16 mouse cellular contexts compared by ENCODE assay signal in genomic region chr12:107560100-107560499, GRCm38 (mm10).
"Had no signal": no experiment of that assay in that cellular context is flagged by ENCODE, and none has a peak within 500 bp of the region (broad histone marks: within the 10 kb centered on the region; RNA-seq: fewer than 3 reads in every experiment).

No protein-coding gene starts in this region.

- H3K9ac ChIP-seq: liver, embryonic 13.5 days; neural tube, embryonic 12.5 days; neural tube, embryonic 15.5 days had no signal

- H3K4me3 ChIP-seq: liver, embryonic 13.5 days; neural tube, embryonic 12.5 days; neural tube, embryonic 15.5 days had no signal

- H3K36me3 ChIP-seq: liver, embryonic 13.5 days; neural tube, embryonic 12.5 days; neural tube, embryonic 15.5 days had no signal

- H3K9me3 ChIP-seq: neural tube, embryonic 12.5 days; neural tube, embryonic 15.5 days had no signal

- H3K4me1 ChIP-seq: liver, embryonic 13.5 days; neural tube, embryonic 12.5 days; neural tube, embryonic 15.5 days had no signal

- H3K27me3 ChIP-seq: liver, embryonic 13.5 days; neural tube, embryonic 12.5 days; neural tube, embryonic 15.5 days had no signal

- H3K4me2 ChIP-seq: liver, embryonic 13.5 days; midbrain, embryonic 11.5 days; neural tube, embryonic 12.5 days; neural tube, embryonic 15.5 days had no signal

- DNase-seq: kidney, postnatal 14 days; kidney, postnatal 4 days; liver, embryonic 13.5 days; lung, adult 2 months; lung, postnatal 14 days; lung, postnatal 4 days; midbrain, embryonic 14.5 days; right cerebral cortex, adult 18-20 months; right cerebral cortex, postnatal 14 days; right cerebral cortex, postnatal 4 days; thymus, adult 2 months; thymus, postnatal 14 days had no signal

- H3K27ac ChIP-seq: liver, embryonic 13.5 days; neural tube, embryonic 12.5 days; neural tube, embryonic 15.5 days; stomach, postnatal 0 days had no signal
